Mouse (Mus musculus) midbrain, embryonic 15.5 days (tissue): ENCODE measurements around the gene Timm10. TPM values are rescaled to one million over a fixed set of nuclear protein-coding genes. Genes with fewer than 3 reads are reported as not detected.

ENCODE experiments used
- ATAC-seq: fragments of 200-750 bp; cut with Nextera tagmentation; replicated peaks from 2 replicates; pipeline ENCODE4 v1.8.0; 2017; ENCODE audit warnings: moderate TSS enrichment
- H3K27ac ChIP-seq: fragments of 300-500 bp; sonication (generic); 2 replicates; pipeline ENCODE4 v1.5.1; 2015; ENCODE audit warnings: mild to moderate bottlenecking, inconsistent platforms
- H3K27me3 ChIP-seq: fragments of 300-500 bp; sonication (generic); replicated peaks from 2 replicates; pipeline ENCODE4 v1.6.1; 2015; ENCODE audit warnings: inconsistent platforms
- H3K36me3 ChIP-seq: fragments of 300-500 bp; sonication (generic); replicated peaks from 2 replicates; pipeline ENCODE4 v1.6.1; 2015; ENCODE audit warnings: inconsistent platforms
- H3K4me1 ChIP-seq: fragments of 300-500 bp; sonication (generic); 2 replicates; pipeline ENCODE4 v1.6.1; 2015; ENCODE audit warnings: inconsistent platforms
- H3K4me2 ChIP-seq: fragments of 300-500 bp; sonication (generic); 2 replicates; pipeline ENCODE4 v1.6.1; 2015; ENCODE audit warnings: inconsistent platforms, mild to moderate bottlenecking, moderate library complexity
- H3K4me3 ChIP-seq: fragments of 300-500 bp; sonication (generic); 2 replicates; pipeline ENCODE4 v1.5.1; 2015; ENCODE audit warnings: mild to moderate bottlenecking, inconsistent platforms
- H3K9ac ChIP-seq: fragments of 300-500 bp; sonication (generic); 2 replicates; pipeline ENCODE4 v1.6.1; 2015; ENCODE audit warnings: mild to moderate bottlenecking, inconsistent platforms
- H3K9me3 ChIP-seq: fragments of 300-500 bp; sonication (generic); 2 replicates; pipeline ENCODE4 v1.6.1; 2016; ENCODE audit warnings: inconsistent platforms
- WGBS: fragments of 180-500 bp; shearing (Covaris S2); methylation state at CpG from one replicate; pipeline ENCODE4 v1.1.7; 2015; ENCODE audit warnings: mixed read lengths; 5-methylcytosine and 5-hydroxymethylcytosine counted together
- polyA plus RNA-seq: library from polyadenylated mRNA; unstranded; fragments of >200 nt; fragmentation: Nextera tagmentation; extraction: Ambion mirVana; gene quantifications from 2 replicates; pipeline ENCODE4 v1.2.1, GENCODE M21; 2015

Timm10 gene
- polyA plus RNA-seq, 1 experiment from 2014 or later: 70.1 TPM

DNA sequence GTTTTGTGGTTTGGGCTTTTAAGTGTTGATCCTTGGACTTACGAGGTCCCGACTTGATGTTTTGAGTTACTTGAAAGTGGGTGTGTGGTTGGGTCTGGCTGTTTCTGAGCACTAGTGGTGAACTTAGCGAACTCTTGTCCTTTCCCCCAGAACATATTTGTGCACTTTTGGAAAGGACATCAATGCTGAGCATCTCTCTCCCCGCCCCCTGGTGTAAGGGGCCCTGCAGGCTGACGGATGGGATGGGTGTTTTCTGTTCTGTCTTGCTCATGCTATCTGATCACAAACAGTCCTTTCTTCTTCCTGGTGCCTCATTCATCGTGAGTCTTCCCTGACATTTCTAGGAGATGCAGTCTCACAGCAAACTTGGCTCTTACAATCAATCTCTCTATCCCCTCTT is 16.9 kb downstream of the Timm10 start:
- no peak overlapping the region for H3K4me2 ChIP-seq
- no peak for ATAC-seq
- WGBS: 91% methylated on average over 6 of the region's 6 CpGs

DNA sequence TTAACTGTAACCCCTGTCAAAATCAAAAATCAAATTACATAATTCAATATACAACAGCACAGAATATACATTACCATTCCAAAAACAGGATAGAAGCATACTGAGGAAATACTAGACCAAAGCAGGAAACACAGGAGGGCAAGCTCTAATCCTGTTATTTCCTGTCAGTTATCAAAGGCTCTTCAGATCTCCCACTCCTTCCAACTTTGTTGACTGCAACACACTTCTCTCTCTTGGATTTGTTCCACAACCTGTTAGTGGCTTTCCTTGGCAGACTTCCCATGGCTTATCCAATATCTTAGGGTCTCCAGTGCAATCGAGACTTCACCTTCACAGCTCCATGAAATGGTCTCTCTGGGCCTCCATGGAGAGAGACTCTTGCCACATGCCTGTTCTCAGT is 18.4 kb downstream of the Timm10 start:
- Histone ChIP-seq H3K27ac (no peak overlapping the region), H3K4me1 (peaks cover 8% of the 10 kb centered on the region), H3K9me3 (no peaks in the 10 kb centered on the region), H3K9ac (no peak overlapping the region), H3K4me3 (no peak overlapping the region), H3K36me3 (no peaks in the 10 kb centered on the region), H3K27me3 (peaks cover 13% of the 10 kb centered on the region), H3K4me2 (no peak overlapping the region)
- WGBS: 73% methylated on average over 1 of the region's 1 CpGs
- ATAC-seq: no peak

More for the DNA sequence above, 16.9 kb downstream of the Timm10 start:
- Histone ChIP-seq H3K4me3 (no peak overlapping the region), H3K27ac (no peak overlapping the region), H3K27me3 (peaks cover 29% of the 10 kb centered on the region), H3K9me3 (no peaks in the 10 kb centered on the region), H3K4me1 (peaks cover 21% of the 10 kb centered on the region), H3K9ac (no peak overlapping the region), H3K36me3 (no peaks in the 10 kb centered on the region)

GRCm38 (mm10) chr2:84850407-84851129 is 23.8 kb downstream of the Timm10 start:
- H3K9me3 ChIP-seq: no peaks in the 10 kb centered on the region
- WGBS: 63% methylated on average over 7 of the region's 7 CpGs
- ATAC-seq: no peak
- H3K27ac ChIP-seq: no peak overlapping the region
- no peaks in the 10 kb centered on the region for H3K27me3 ChIP-seq
- H3K4me2 ChIP-seq: peak overlapping the region; percentile 22; the same call in 1 of the 2 replicates
- 0 out of 2 replicates have a peak, but pooled peaks cover 4% of the 10 kb centered on the region for H3K4me1 ChIP-seq
- H3K36me3 ChIP-seq: no peaks in the 10 kb centered on the region
- H3K4me3 ChIP-seq: no peak overlapping the region
- no peak overlapping the region for H3K9ac ChIP-seq

GRCm38 (mm10) chr2:84851130-84852040 is 24.6 kb downstream of the Timm10 start:
- H3K27me3 ChIP-seq: no peaks in the 10 kb centered on the region
- peak; percentile 31; the same call in 1 of the 2 replicates for ATAC-seq
- WGBS: 29% methylated on average over 23 of the region's 23 CpGs
- H3K27ac ChIP-seq: no peak overlapping the region
- H3K4me3 ChIP-seq: no peak overlapping the region
- H3K36me3 ChIP-seq: no peaks in the 10 kb centered on the region
- H3K4me2 ChIP-seq: peak overlapping the region; percentile 22; the same call in 1 of the 2 replicates
- no peaks in the 10 kb centered on the region for H3K9me3 ChIP-seq
- H3K9ac ChIP-seq: no peak overlapping the region
- H3K4me1 ChIP-seq: 0 out of 2 replicates have a peak, but pooled peaks cover 4% of the 10 kb centered on the region

DNA sequence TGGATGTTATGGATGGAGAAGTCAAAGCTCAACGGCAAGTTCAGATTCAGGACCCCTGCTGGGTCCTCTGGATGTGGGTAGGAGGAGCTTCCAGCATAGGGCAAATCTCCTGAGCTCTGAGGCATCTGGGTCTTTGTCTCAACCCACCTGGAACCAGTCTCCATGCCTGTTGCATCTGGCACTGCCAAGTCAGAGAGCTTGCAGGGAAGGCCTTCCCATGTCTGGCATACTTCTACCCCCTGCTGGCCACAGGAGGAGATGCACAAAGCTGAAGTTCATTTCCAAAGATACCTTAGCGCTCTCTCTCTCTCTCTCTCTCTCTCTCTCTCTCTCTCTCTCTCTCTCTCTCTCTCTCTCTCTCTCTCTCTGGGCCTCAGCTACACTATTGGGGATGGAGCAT is 28.9 kb downstream of the Timm10 start:
- H3K4me3 ChIP-seq: no peak overlapping the region
- WGBS: 62% methylated on average over 2 of the region's 2 CpGs

GRCm38 (mm10) chr2:84858551-84858950 is 31.8 kb downstream of the Timm10 start:
- no peak overlapping the region for H3K4me3 ChIP-seq
- no peak overlapping the region for H3K27ac ChIP-seq
- H3K36me3 ChIP-seq: no peaks in the 10 kb centered on the region
- WGBS: 90% methylated on average over 1 of the region's 1 CpGs
- ATAC-seq: no peak
- H3K9me3 ChIP-seq: no peaks in the 10 kb centered on the region
- no peak overlapping the region for H3K9ac ChIP-seq
- no peaks in the 10 kb centered on the region for H3K27me3 ChIP-seq
- no peaks in the 10 kb centered on the region for H3K4me1 ChIP-seq
- no peak overlapping the region for H3K4me2 ChIP-seq

More for the DNA sequence above, 28.9 kb downstream of the Timm10 start:
- Histone ChIP-seq H3K27ac (no peak overlapping the region), H3K36me3 (no peaks in the 10 kb centered on the region), H3K9ac (no peak overlapping the region), H3K9me3 (no peaks in the 10 kb centered on the region), H3K27me3 (no peaks in the 10 kb centered on the region), H3K4me2 (no peak overlapping the region), H3K4me1 (0 out of 2 replicates have a peak, but pooled peaks cover 4% of the 10 kb centered on the region)
- ATAC-seq: peak; percentile 76; the same call in 1 of the 2 replicates

- no peaks in the 10 kb centered on the region for H3K9me3 ChIP-seq
- H3K4me1 ChIP-seq: no peaks in the 10 kb centered on the region
- H3K4me2 ChIP-seq: no peak overlapping the region
- H3K27ac ChIP-seq: no peak overlapping the region
- no peaks in the 10 kb centered on the region for H3K36me3 ChIP-seq
- H3K27me3 ChIP-seq: no peaks in the 10 kb centered on the region
- no peak overlapping the region for H3K4me3 ChIP-seq
- H3K9ac ChIP-seq: no peak overlapping the region
- no peak for ATAC-seq
- 82% methylated on average over 7 of the region's 7 CpGs for WGBS
These were observed 33.4 kb downstream of the Timm10 start for GRCm38 (mm10) chr2:84859991-84860780.

DNA sequence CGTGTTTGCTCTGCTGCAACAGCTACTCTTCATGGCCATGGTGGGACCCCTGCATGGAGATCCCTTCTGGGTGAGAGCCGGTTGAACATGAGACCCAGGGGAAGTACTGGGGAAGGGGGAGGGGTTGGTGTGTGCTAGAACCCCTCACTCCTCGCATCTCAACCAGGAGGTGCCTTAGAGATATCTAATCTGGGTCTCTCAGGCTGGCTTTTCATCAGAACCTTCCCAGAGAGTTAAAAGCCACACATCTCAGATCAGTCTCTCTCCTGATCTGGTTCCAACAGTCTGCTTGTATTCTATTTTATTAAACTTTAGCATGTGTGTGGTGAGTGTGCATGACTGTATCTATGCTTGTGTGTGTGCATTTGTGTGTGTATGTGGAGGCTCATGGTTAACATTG is 34.6 kb downstream of the Timm10 start:
- Histone ChIP-seq H3K27me3 (peaks cover 11% of the 10 kb centered on the region), H3K27ac (no peak overlapping the region), H3K4me3 (no peak overlapping the region), H3K36me3 (no peaks in the 10 kb centered on the region), H3K4me2 (no peak overlapping the region), H3K9me3 (no peaks in the 10 kb centered on the region), H3K4me1 (peaks cover 8% of the 10 kb centered on the region), H3K9ac (no peak overlapping the region)
- 90% methylated on average over 3 of the region's 3 CpGs for WGBS
- ATAC-seq: no peak

- no peak overlapping the region for H3K4me3 ChIP-seq
- no peaks in the 10 kb centered on the region for H3K9me3 ChIP-seq
- peaks cover 9% of the 10 kb centered on the region for H3K4me1 ChIP-seq
- peaks cover 15% of the 10 kb centered on the region for H3K27me3 ChIP-seq
- H3K4me2 ChIP-seq: no peak overlapping the region
- no peak for ATAC-seq
- 86% methylated on average over 3 of the region's 3 CpGs for WGBS
- H3K9ac ChIP-seq: no peak overlapping the region
- H3K36me3 ChIP-seq: no peaks in the 10 kb centered on the region
- H3K27ac ChIP-seq: no peak overlapping the region
These were observed 35.4 kb downstream of the Timm10 start for GRCm38 (mm10) chr2:84862231-84862630.

GRCm38 (mm10) chr2:84865616-84866571 is 39.1 kb downstream of the Timm10 start:
- Histone ChIP-seq H3K36me3 (no peaks in the 10 kb centered on the region), H3K9me3 (no peaks in the 10 kb centered on the region), H3K4me3 (peak overlapping the region; percentile 36), H3K4me2 (peak overlapping the region; percentile 79), H3K9ac (peak overlapping the region; percentile 36; the same call in 1 of the 2 replicates), H3K27ac (no peak overlapping the region), H3K27me3 (peaks cover 41% of the 10 kb centered on the region), H3K4me1 (peaks cover 9% of the 10 kb centered on the region)
- peak; percentile 55 for ATAC-seq
- WGBS: under 1% methylated on average over 47 of the region's 47 CpGs

DNA sequence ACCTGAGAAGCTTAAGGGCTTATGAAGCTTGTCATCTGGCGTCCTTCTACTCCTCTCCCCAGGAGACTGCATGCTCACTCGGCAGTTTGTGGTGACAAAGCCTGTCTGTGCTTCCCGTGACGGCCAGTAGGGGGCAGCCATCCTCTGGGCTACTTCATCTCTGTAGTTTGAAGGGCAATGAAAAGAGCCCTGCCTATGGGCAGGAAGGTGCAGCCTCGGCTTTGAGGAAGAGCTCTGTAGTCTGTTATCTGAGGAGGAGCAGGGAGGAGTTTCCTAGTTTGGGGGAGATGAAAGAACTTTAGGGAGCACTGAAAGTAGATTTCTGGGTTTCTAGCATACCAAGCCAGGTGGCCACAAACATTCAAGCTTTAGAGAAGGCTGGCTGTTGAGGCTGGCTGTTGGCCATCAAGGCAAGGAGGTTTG is 41.7 kb downstream of the Timm10 start:
- ATAC-seq: no peak
- 5% methylated on average over 5 of the region's 5 CpGs for WGBS
- no peak overlapping the region for H3K4me3 ChIP-seq
- H3K36me3 ChIP-seq: no peaks in the 10 kb centered on the region
- no peak overlapping the region for H3K9ac ChIP-seq
- no peak overlapping the region for H3K4me2 ChIP-seq
- H3K27me3 ChIP-seq: peaks cover 66% of the 10 kb centered on the region
- no peak overlapping the region for H3K27ac ChIP-seq
- H3K4me1 ChIP-seq: peaks cover 20% of the 10 kb centered on the region
- H3K9me3 ChIP-seq: no peaks in the 10 kb centered on the region
